In genomic region chr17:43395400-43396258, GRCm38 (mm10) we compare ENCODE assay signal across 17 mouse cellular contexts. TPM values are rescaled to one million over a fixed set of nuclear protein-coding genes. Genes with fewer than 3 reads are reported as not detected.
A peak's percentile ranks its signal among the peaks of the same experiment; 100 is the strongest.
DNase-seq lines count a peak whose midpoint lies in the region; ATAC-seq and TF ChIP-seq lines count a peak whose summit lies in the region.
"Had no signal": no experiment of that assay in that cellular context is flagged by ENCODE, and none has a peak within 500 bp of the region (broad histone marks: within the 10 kb centered on the region; RNA-seq: fewer than 3 reads in every experiment).

No protein-coding gene starts in this region.

- no peak overlapping the region for H3K27ac ChIP-seq in liver, adult 2 months (replicated peaks; ENCODE audit: insufficient read depth, low read depth, low read length)
- no peak overlapping the region for H3K27ac ChIP-seq in lung, embryonic 16.5 days (ENCODE audit: low read length)
- no peak overlapping the region for H3K27ac ChIP-seq in cerebellum, adult 2 months (ENCODE audit: insufficient read depth, low read length)
- H3K27ac ChIP-seq: heart, embryonic 15.5 days; hindbrain, embryonic 14.5 days; neural tube, embryonic 15.5 days had no signal

- TF ChIP-seq CTCF in liver, adult 2 months (IDR thresholded peaks at IDR 0.05; ENCODE audit: low read depth, low read length): no peak
- no peak for TF ChIP-seq CTCF in cerebellum, adult 2 months (IDR thresholded peaks at IDR 0.05; ENCODE audit: borderline replicate concordance, insufficient read depth, low read depth, low read length)

- WGBS in liver, adult 2 months: 48% methylated on average over 12 of the region's 12 CpGs
- WGBS in large intestine, adult 2 months: 38% methylated on average over 12 of the region's 12 CpGs
- 39% methylated on average over 12 of the region's 12 CpGs for WGBS in lung, embryonic 16.5 days
- WGBS in cerebellum, adult 2 months: 77% methylated on average over 12 of the region's 12 CpGs

- TF ChIP-seq POLR2A in liver, adult 2 months (IDR thresholded peaks at IDR 0.05; ENCODE audit: extremely low read depth, insufficient read depth, low read length): no peak
- TF ChIP-seq POLR2A in cerebellum, adult 2 months (IDR thresholded peaks at IDR 0.05; ENCODE audit: borderline replicate concordance, insufficient read depth, low read length): no peak

- no peaks in the 10 kb centered on the region for H3K36me3 ChIP-seq in liver, adult 2 months (ENCODE audit: control insufficient read depth, insufficient read depth, low read length)
- H3K36me3 ChIP-seq in lung, embryonic 16.5 days (ENCODE audit: control insufficient read depth, insufficient read depth, low read length): no peaks in the 10 kb centered on the region
- H3K36me3 ChIP-seq: heart, embryonic 15.5 days; neural tube, embryonic 15.5 days had no signal

- no peaks in the 10 kb centered on the region for H3K27me3 ChIP-seq in liver, adult 2 months (ENCODE audit: control insufficient read depth, insufficient read depth, low read length)
- H3K27me3 ChIP-seq in lung, embryonic 16.5 days (ENCODE audit: control insufficient read depth, insufficient read depth, low read depth, low read length): no peaks in the 10 kb centered on the region
- no peaks in the 10 kb centered on the region for H3K27me3 ChIP-seq in cerebellum, adult 2 months (ENCODE audit: control insufficient read depth, insufficient read depth, low read length)
- H3K27me3 ChIP-seq: heart, embryonic 15.5 days; neural tube, embryonic 15.5 days had no signal

- H3K9ac ChIP-seq in liver, adult 2 months (ENCODE audit: low read depth, low read length): no peak overlapping the region
- no peak overlapping the region for H3K9ac ChIP-seq in lung, embryonic 16.5 days (ENCODE audit: low read length)
- H3K9ac ChIP-seq: heart, embryonic 15.5 days; hindbrain, embryonic 14.5 days; neural tube, embryonic 15.5 days had no signal

- H3K4me1 ChIP-seq in liver, adult 2 months (ENCODE audit: control insufficient read depth, insufficient read depth, low read length): no peaks in the 10 kb centered on the region; the same call in 1 of the 2 replicates
- 0 out of 2 replicates have a peak, but pooled peaks cover 9% of the 10 kb centered on the region for H3K4me1 ChIP-seq in lung, embryonic 16.5 days (replicated peaks; ENCODE audit: control insufficient read depth, insufficient read depth, low read length)
- H3K4me1 ChIP-seq in cerebellum, adult 2 months (ENCODE audit: control insufficient read depth, insufficient read depth, low read length): no peaks in the 10 kb centered on the region
- H3K4me1 ChIP-seq: neural tube, embryonic 15.5 days had no signal

- H3K9me3 ChIP-seq in lung, embryonic 16.5 days (ENCODE audit: control insufficient read depth, low read length): no peaks in the 10 kb centered on the region
- H3K9me3 ChIP-seq: heart, embryonic 15.5 days; neural tube, embryonic 15.5 days had no signal

- no peak overlapping the region for H3K4me2 ChIP-seq in lung, embryonic 16.5 days (ENCODE audit: low read depth, low read length)
- H3K4me2 ChIP-seq: heart, embryonic 15.5 days; hindbrain, embryonic 14.5 days; neural tube, embryonic 15.5 days had no signal

- H3K4me3 ChIP-seq in liver, adult 2 months (ENCODE audit: insufficient read depth, low read depth, low read length): no peak overlapping the region
- no peak overlapping the region for H3K4me3 ChIP-seq in lung, embryonic 16.5 days (ENCODE audit: low read length)
- H3K4me3 ChIP-seq in cerebellum, adult 2 months (replicated peaks; ENCODE audit: insufficient read depth, low read depth, low read length): no peak overlapping the region
- H3K4me3 ChIP-seq: erythroblast, embryonic 14.5 days; heart, embryonic 15.5 days; neural tube, embryonic 15.5 days had no signal

- peak; percentile 20 for DNase-seq in liver, adult 2 months (ENCODE audit: extremely low read depth, low read depth, low spot score)
- no peak for DNase-seq in liver
- peak; percentile 4 for DNase-seq in large intestine, adult 2 months (ENCODE audit: low read depth, low spot score)
- no peak for DNase-seq in frontal cortex, postnatal 25 days (ENCODE audit: low spot score in 2 of 2)
- DNase-seq in right cerebral cortex, postnatal 4 days: no peak
- DNase-seq in cerebellum, adult 2 months: no peak
- DNase-seq: adrenal gland, postnatal 25 days; cerebellum, adult 11-12 months; kidney, adult 18-20 months; layer of hippocampus, adult 9-11 months; retina, postnatal 1 day had no signal

- peaks cover 2% of the 10 kb centered on the region; the same call in 1 of the 2 replicates for H3K79me2 ChIP-seq in liver, adult 2 months (ENCODE audit: control insufficient read depth, insufficient read depth, low read length)

- ATAC-seq in lung, embryonic 16.5 days (ENCODE audit: low read depth): 0 out of 2 replicates have a peak, but pooled peaks have one; percentile 49
- ATAC-seq: CD4-positive, CD25-positive, alpha-beta regulatory T cell, adult 4 months had no signal

RNA-seq across cellular contexts. Expression of gene Adgrf5, which starts 35.4 kb away (rescaled TPM):
- 25.8 and 29.6 TPM in 2 replicates for total RNA-seq in liver, adult 2 months (2014; rRNA removed)
- polyA plus RNA-seq in liver, adult 2 months (2012; rRNA removed): 4.7 and 6.0 TPM in 2 replicates
- polyA plus RNA-seq in large intestine, adult 2 months (2012; rRNA removed): 3.1 and 9.4 TPM in 2 replicates
- 34.5 and 34.9 TPM in 2 replicates for polyA plus RNA-seq in lung, embryonic 16.5 days (2015; fragmentation: Nextera tagmentation; extraction: Ambion mirVana)
- polyA plus RNA-seq in cerebellum, adult 2 months (2012; rRNA removed): 17.8 and 19.0 TPM in 2 replicates
- polyA plus RNA-seq: CD4-positive, CD25-positive, alpha-beta regulatory T cell, adult 4 months; erythroblast, embryonic 14.5 days had no signal

Comparison
In these comparisons a context has a peak if more than half of its experiments do, and no peak if none do; other contexts are left out.
1. DNase-seq: peak in liver, adult 2 months (single experiment) and large intestine, adult 2 months (single experiment); none in liver (single experiment), frontal cortex, postnatal 25 days (0 of 2), right cerebral cortex, postnatal 4 days (single experiment) and cerebellum, adult 2 months (0 of 2).